Mouse (Mus musculus): Measurements from ENCODE around the gene Ypel2. TPM values are rescaled to one million over a fixed set of nuclear protein-coding genes. Genes with fewer than 3 reads are reported as not detected.

Gene Ypel2
- polyA plus RNA-seq, 1 experiment from 2014 or later, result 9.6 TPM

DNA sequence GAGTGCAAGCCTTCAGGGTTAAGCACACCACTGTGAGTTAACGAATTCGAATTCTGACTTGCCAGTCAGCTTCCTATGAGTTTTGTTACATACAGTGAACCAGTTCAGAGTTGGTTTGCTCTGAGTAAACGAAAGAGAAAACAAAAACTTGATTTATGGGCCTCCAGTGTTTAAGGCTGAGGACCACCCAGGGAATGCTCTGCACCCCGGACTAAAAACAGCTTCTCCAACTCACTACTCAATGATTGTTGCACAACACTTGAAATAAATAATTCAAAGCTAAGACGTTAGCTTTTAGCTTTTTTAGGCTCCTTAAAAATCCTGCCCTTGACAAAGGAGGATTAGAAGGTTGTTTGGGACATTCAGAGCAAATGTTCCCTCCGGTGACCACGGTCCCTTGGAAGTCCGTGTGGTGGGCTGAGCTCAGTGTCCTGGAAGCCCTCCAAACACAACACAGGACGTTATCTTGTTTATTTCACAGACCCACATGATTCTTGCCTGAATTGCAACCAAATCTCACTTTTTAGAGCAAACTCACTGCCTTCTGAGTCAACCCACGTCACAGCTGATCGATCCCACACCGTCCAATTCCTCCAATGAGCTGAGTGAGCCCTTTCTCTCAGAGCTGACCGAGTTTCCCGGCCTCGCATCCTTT, 38.8 kb downstream of the Ypel2 start:
- Histone ChIP-seq H3K9ac (no peak overlapping the region), H3K4me2 (replicated peaks) (no peak overlapping the region), H3K9me3 (replicated peaks) (no peaks in the 10 kb centered on the region), H3K36me3 (no peaks in the 10 kb centered on the region), H3K27ac (no peak overlapping the region), H3K27me3 (no peaks in the 10 kb centered on the region), H3K4me1 (peaks cover 23% of the 10 kb centered on the region), H3K4me3 (no peak overlapping the region)
- 87% methylated on average over 15 of the region's 15 CpGs for WGBS
- no peak for ATAC-seq (ENCODE audit: low FRiP score)

DNA sequence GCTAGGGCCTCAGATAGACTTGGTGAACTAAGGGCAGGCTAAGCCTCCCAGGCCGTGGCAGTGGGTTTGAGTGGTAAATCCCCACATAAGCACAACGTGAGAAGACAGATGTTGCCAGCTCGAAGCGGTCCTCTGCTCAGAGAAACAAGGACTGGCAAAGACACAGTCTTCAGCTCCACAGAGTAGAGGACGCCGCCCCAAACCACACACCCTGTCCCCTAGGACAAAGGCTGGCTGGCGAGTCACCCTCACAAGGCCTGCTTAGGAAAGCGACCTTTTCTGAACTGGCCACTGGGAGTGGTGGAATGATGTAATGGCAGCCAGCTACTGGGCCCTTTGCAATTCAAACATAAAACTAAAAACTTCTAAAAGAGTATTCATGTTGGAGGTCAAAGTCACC, 40.4 kb downstream of the Ypel2 start:
- no peak overlapping the region for H3K4me2 ChIP-seq (replicated peaks)
- H3K36me3 ChIP-seq, result no peaks in the 10 kb centered on the region
- no peaks in the 10 kb centered on the region for H3K27me3 ChIP-seq
- 79% methylated on average over 8 of the region's 8 CpGs for WGBS
- no peak overlapping the region for H3K9ac ChIP-seq
- H3K4me3 ChIP-seq, result no peak overlapping the region
- ATAC-seq (ENCODE audit: low FRiP score), result no peak
- no peaks in the 10 kb centered on the region for H3K9me3 ChIP-seq (replicated peaks)
- no peak overlapping the region for H3K27ac ChIP-seq
- peaks cover 9% of the 10 kb centered on the region for H3K4me1 ChIP-seq

DNA sequence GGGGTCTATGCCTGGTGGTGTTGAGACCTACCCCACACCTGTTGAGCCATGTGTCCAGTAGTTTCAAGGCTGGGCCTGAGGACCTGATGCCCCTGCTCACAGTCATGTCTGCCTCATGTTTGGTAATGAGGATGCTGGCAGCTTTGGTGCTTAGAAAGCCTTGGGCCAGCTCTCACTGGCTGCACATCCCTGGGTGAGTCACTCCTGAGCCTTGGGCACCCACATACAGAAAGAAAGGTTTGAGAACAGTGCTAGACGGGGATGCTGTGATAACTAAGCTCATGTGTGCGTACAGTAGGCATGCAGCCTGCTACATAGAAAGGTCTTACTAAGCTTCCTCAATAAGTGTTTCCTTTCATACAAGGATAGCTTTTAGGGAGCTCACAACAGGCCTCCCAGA, 40.8 kb downstream of the Ypel2 start:
- peaks cover 7% of the 10 kb centered on the region for H3K4me1 ChIP-seq
- no peak overlapping the region for H3K4me2 ChIP-seq (replicated peaks)
- H3K27ac ChIP-seq, result no peak overlapping the region
- WGBS, result 97% methylated on average over 2 of the region's 2 CpGs
- ATAC-seq (ENCODE audit: low FRiP score), result no peak
- H3K4me3 ChIP-seq, result no peak overlapping the region
- no peaks in the 10 kb centered on the region for H3K9me3 ChIP-seq (replicated peaks)
- H3K9ac ChIP-seq, result no peak overlapping the region
- no peaks in the 10 kb centered on the region for H3K36me3 ChIP-seq
- H3K27me3 ChIP-seq, result no peaks in the 10 kb centered on the region

DNA sequence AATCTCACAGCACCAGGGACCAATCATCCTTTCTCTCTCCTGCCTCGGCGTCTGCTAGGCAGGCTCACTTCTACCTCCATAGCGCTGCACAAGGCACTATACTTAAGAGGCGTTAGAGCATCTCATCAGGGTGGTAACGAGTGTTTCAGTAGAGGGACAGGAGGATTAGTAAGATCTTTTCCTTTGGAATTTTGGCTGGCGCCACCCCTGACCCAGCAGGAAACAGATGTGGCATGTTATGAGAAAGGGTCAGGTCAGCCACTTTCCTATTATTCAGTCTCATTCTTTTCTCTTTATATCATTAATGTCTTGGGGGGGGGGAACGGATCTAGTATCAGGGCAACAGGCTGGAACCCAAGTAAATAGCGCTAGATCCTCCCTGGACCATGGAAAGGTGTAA, 41.8 kb downstream of the Ypel2 start:
- Histone ChIP-seq H3K4me1 (peaks cover 14% of the 10 kb centered on the region), H3K27me3 (no peaks in the 10 kb centered on the region), H3K9me3 (replicated peaks) (no peaks in the 10 kb centered on the region), H3K27ac (no peak overlapping the region), H3K4me2 (replicated peaks) (no peak overlapping the region), H3K4me3 (no peak overlapping the region), H3K9ac (no peak overlapping the region), H3K36me3 (no peaks in the 10 kb centered on the region)
- no peak for ATAC-seq (ENCODE audit: low FRiP score)
- WGBS, result 82% methylated on average over 8 of the region's 8 CpGs

DNA sequence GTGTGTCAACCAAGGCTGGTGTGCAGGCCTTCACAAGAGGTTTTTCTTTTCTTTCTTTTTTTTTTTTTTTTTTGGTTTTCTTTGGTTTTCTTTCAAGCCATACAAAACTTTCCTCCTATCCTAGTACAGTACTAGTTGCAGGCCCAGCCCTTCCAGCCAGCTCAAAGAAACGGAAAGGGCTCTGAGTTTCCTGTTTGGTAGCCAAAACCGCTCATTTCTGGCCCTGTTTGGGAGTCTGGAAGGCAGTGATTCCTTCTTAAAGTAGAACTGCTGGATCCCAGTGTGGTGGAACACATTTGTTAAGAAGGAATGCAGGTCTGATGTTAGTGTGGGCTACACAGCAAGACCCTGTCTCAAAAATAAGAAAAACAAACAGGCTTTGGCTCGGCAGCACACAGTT, 43.0 kb downstream of the Ypel2 start:
- H3K4me1 ChIP-seq, result peaks cover 18% of the 10 kb centered on the region
- no peaks in the 10 kb centered on the region for H3K36me3 ChIP-seq
- WGBS, result 74% methylated on average over 3 of the region's 3 CpGs
- H3K4me2 ChIP-seq (replicated peaks), result no peak overlapping the region
- no peak overlapping the region for H3K4me3 ChIP-seq
- no peak for ATAC-seq (ENCODE audit: low FRiP score)
- no peak overlapping the region for H3K27ac ChIP-seq
- no peaks in the 10 kb centered on the region for H3K27me3 ChIP-seq
- H3K9me3 ChIP-seq (replicated peaks), result no peaks in the 10 kb centered on the region
- H3K9ac ChIP-seq, result no peak overlapping the region

DNA sequence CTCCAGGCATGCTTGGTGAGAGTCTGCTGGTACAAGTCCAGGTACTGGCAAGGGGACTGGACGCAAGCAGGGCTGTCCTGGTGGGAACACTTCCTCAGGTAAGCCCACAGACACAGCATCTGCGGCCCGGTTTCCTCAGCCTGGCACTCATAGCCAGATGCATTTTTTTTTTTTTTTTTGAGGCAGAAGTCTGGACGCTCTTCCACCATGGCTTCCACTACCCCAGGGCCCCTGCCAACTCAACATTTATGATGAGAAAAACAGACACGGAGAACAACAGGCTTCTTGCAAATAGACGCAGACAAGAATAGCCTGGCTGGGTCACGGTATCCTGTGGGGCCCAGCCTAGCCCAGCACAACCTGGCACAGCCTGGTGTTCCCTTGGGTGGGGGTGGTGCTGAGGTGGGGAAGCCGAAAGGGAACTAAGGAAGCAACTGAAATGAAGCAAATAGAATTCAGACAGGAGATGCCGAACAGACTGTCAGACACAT, 43.5 kb downstream of the Ypel2 start:
- H3K4me2 ChIP-seq (replicated peaks), result no peak overlapping the region
- H3K27me3 ChIP-seq, result no peaks in the 10 kb centered on the region
- 63% methylated on average over 9 of the region's 9 CpGs for WGBS
- no peaks in the 10 kb centered on the region for H3K36me3 ChIP-seq
- H3K4me3 ChIP-seq, result no peak overlapping the region
- no peak for ATAC-seq (ENCODE audit: low FRiP score)
- peaks cover 18% of the 10 kb centered on the region for H3K4me1 ChIP-seq
- H3K9ac ChIP-seq, result no peak overlapping the region
- H3K27ac ChIP-seq, result no peak overlapping the region
- H3K9me3 ChIP-seq (replicated peaks), result no peaks in the 10 kb centered on the region

DNA sequence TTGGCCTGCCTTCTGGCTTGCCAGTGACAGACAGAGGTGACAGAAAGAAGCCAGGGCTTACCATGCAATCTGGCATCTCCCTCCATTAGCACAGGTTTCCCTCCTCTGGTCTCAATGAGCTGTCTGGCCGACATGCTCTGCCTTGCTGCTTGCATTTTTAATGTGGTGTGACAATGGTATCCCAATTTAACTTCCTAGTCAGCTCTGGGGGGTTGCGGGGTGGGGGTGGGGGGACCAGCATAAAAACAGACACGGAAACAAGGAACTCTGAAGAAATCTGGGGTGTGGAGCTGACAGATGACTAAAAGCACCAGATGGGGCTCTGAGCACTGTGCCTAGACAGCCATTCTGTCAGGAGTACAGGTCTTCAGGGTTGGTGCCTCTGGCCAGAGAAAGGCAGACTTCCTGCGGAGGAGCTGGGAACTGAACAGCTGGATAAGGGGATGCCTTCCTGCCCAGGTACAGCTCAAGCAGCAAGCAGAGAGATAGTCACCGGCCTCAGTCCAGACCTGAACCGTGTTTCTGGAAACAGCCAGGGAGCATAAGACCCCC, 46.8 kb downstream of the Ypel2 start:
- Histone ChIP-seq H3K36me3 (peaks cover 14% of the 10 kb centered on the region), H3K9me3 (replicated peaks) (no peaks in the 10 kb centered on the region), H3K4me1 (peaks cover 16% of the 10 kb centered on the region), H3K4me3 (no peak overlapping the region), H3K27ac (peak overlapping the region; percentile 71), H3K27me3 (no peaks in the 10 kb centered on the region), H3K9ac (no peak overlapping the region), H3K4me2 (replicated peaks) (0 out of 2 replicates have a peak overlapping the region, but pooled peaks have one; percentile 1)
- WGBS, result 30% methylated on average over 6 of the region's 6 CpGs
- ATAC-seq (ENCODE audit: low FRiP score), result peak; percentile 63

DNA sequence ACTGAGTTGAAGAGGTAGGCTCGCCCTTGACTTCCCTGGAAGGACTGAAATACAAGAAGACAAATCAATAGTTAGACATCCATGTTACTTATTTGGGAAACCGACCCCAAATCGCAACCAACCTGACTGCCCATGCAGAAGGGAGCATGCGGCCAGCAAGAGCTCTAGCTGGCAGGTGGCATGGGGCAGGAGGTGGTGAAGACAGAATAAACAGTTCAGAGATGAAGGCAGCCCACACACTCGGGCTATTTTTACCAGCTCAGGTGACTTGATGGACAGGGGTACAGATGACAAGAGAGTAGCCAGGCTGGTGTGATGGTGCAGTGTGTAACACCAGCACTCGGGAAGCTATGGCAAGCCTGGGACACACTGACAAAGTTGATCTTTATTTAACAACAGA, 47.6 kb downstream of the Ypel2 start:
- no peaks in the 10 kb centered on the region for H3K9me3 ChIP-seq (replicated peaks)
- H3K27ac ChIP-seq, result 0 out of 2 replicates have a peak overlapping the region, but pooled peaks have one; percentile 71
- no peak overlapping the region for H3K4me2 ChIP-seq (replicated peaks)
- H3K9ac ChIP-seq, result no peak overlapping the region
- no peak for ATAC-seq (ENCODE audit: low FRiP score)
- WGBS, result 78% methylated on average over 6 of the region's 6 CpGs
- no peaks in the 10 kb centered on the region for H3K27me3 ChIP-seq
- peaks cover 15% of the 10 kb centered on the region for H3K4me1 ChIP-seq
- H3K36me3 ChIP-seq, result peaks cover 15% of the 10 kb centered on the region
- H3K4me3 ChIP-seq, result no peak overlapping the region

DNA sequence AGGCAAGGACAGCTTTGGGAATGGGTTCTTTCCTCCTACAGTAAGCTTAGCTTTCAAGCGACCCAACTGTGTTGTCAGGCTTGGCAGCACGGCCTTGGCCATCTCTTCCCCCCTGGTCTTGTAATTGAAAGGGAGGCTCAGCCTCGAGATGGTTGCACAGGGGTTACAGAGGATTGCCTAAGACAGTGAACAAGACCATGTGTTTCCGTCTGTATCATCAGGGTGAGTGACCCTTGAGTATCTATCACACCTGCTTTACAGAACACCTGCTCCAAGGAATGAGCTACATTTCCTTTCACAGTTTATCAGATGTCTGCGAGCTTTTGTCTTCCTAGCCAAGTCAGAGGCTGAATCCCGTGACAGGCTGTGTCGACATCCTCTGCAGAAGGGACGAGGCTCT, 48.4 kb downstream of the Ypel2 start:
- Histone ChIP-seq H3K9me3 (replicated peaks) (no peaks in the 10 kb centered on the region), H3K27ac (no peak overlapping the region), H3K4me1 (peaks cover 15% of the 10 kb centered on the region), H3K9ac (no peak overlapping the region), H3K36me3 (peaks cover 24% of the 10 kb centered on the region), H3K4me3 (no peak overlapping the region), H3K4me2 (replicated peaks) (no peak overlapping the region), H3K27me3 (no peaks in the 10 kb centered on the region)
- WGBS, result 78% methylated on average over 8 of the region's 8 CpGs
- no peak for ATAC-seq (ENCODE audit: low FRiP score)

DNA sequence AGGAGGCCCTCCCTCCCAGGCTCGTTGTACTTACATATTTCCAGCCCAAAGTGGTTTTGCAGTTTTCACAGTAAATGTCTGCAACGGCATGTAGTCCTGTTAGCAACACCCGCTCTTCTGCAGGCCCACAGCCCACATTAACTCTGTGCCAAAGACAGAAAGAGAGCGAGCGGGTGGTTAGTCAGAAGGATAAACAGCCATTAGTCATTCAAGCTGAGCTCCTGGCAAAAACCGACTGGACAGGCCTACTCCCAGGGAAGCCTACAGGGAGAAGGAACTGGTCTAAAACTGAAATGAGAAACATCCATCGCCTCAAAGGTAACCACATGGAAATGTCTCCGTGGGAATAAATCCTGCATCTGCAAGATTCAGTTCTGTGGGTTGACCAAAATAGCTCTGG, 49.0 kb downstream of the Ypel2 start:
- Histone ChIP-seq H3K4me1 (peaks cover 15% of the 10 kb centered on the region), H3K9ac (no peak overlapping the region), H3K9me3 (replicated peaks) (no peaks in the 10 kb centered on the region), H3K27ac (no peak overlapping the region), H3K36me3 (peaks cover 29% of the 10 kb centered on the region), H3K4me2 (replicated peaks) (no peak overlapping the region), H3K4me3 (no peak overlapping the region), H3K27me3 (no peaks in the 10 kb centered on the region)
- ATAC-seq (ENCODE audit: low FRiP score), result no peak
- WGBS, result 75% methylated on average over 8 of the region's 8 CpGs

DNA sequence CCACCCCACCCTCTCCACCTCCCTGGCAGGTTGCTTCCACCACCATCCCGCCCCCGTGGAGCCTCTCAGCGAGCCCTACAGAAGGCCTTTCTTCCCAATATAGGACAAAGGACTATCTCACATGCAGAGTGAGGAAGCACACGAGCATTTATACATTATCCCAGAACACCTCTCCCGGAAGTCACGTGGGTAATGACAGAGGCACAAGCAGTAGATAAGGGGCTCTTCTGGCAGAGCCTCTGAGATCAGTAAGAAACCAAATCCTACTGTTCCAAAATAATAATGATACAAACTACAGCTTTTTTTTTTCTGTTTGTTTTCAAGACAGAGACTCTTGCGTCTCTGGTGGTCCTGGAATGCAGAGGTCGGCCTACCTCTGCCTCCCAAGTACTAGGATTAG, 51.6 kb downstream of the Ypel2 start:
- Histone ChIP-seq H3K9me3 (replicated peaks) (no peaks in the 10 kb centered on the region), H3K27ac (no peak overlapping the region), H3K4me2 (replicated peaks) (no peak overlapping the region), H3K27me3 (no peaks in the 10 kb centered on the region), H3K36me3 (peaks cover 29% of the 10 kb centered on the region), H3K4me1 (peaks cover 11% of the 10 kb centered on the region), H3K9ac (no peak overlapping the region), H3K4me3 (no peak overlapping the region)
- 88% methylated on average over 8 of the region's 8 CpGs for WGBS
- ATAC-seq (ENCODE audit: low FRiP score), result no peak

DNA sequence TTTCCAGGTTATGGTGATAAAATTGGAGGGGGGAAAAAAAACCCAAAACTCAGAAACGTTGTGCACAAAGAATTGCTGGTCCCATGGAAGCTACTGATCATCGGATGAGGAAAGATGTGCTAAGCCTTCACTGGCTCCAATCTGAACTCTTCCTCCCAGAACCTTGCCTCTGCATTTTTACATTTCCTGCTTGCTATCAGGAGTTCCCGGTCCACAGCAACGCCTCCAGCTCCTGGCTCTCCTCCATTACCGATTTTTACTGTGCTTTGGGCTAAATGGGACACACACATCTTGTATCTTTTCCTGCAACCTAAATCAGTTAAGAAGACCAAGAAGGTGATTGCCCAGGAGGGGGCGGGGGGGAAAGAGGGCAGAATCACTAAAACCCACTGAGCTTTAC, 54.0 kb downstream of the Ypel2 start:
- H3K9me3 ChIP-seq (replicated peaks), result no peaks in the 10 kb centered on the region
- WGBS, result 83% methylated on average over 6 of the region's 6 CpGs
- H3K4me1 ChIP-seq, result no peaks in the 10 kb centered on the region
- H3K27me3 ChIP-seq, result no peaks in the 10 kb centered on the region
- no peak overlapping the region for H3K4me2 ChIP-seq (replicated peaks)
- ATAC-seq (ENCODE audit: low FRiP score), result no peak
- H3K27ac ChIP-seq, result no peak overlapping the region
- no peak overlapping the region for H3K4me3 ChIP-seq
- peaks cover 29% of the 10 kb centered on the region for H3K36me3 ChIP-seq
- H3K9ac ChIP-seq, result no peak overlapping the region

DNA sequence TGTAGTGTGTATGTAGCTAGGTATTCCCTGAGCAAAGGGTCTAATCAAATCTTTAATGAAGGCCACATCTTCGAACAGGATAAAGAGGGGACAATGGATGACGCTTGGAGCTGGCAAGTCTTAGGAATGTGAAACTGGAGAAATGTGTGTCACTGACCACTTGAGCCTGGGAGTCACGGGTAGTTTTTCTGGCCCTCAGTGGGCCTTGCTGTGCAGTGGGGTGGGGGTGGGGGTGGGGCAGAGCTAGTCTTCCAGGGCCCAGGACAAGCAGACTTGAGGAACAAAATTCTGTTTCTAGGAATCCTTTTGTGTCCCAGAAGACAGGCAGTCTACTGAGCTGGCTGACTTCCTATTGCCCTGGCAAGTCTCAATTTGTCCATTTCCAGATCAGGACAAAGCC, 55.0 kb downstream of the Ypel2 start:
- Histone ChIP-seq H3K4me1 (no peaks in the 10 kb centered on the region), H3K9ac (no peak overlapping the region), H3K9me3 (replicated peaks) (no peaks in the 10 kb centered on the region), H3K4me2 (replicated peaks) (no peak overlapping the region), H3K27me3 (no peaks in the 10 kb centered on the region), H3K36me3 (peaks cover 21% of the 10 kb centered on the region), H3K27ac (no peak overlapping the region), H3K4me3 (no peak overlapping the region)
- no peak for ATAC-seq (ENCODE audit: low FRiP score)
- 77% methylated on average over 3 of the region's 3 CpGs for WGBS
